Mouse (Mus musculus): Measurements from ENCODE around the gene Tmem233. TPM values are rescaled to one million over a fixed set of nuclear protein-coding genes. Genes with fewer than 3 reads are reported as not detected.
A peak's percentile ranks its signal among the peaks of the same experiment; 100 is the strongest.

The Tmem233 gene
- total RNA-seq (2015; ENCODE audit: low replicate concordance) (not detected in 2 replicates), total RNA-seq (2017; ENCODE audit: low replicate concordance) (not detected in 2 replicates)

GRCm38 (mm10) chr5:116083081-116083480 lies at the start of gene Tmem233:
Gene Tmem233 (minus strand): TSS chr5:116083244.
- ATAC-seq (replicated peaks; ENCODE audit: low FRiP score, poor library complexity, severe bottlenecking) = no peak

GRCm38 (mm10) chr5:116123344-116123743 lies 40.3 kb upstream of the Tmem233 start:
- ATAC-seq (replicated peaks; ENCODE audit: low FRiP score, poor library complexity, severe bottlenecking) = no peak

- peak; percentile 70 for ATAC-seq (replicated peaks; ENCODE audit: low FRiP score, poor library complexity, severe bottlenecking)
Observed at GRCm38 (mm10) chr5:116116567-116116966, 33.5 kb upstream of the Tmem233 start.

GRCm38 (mm10) chr5:116116110-116116509 lies 33.1 kb upstream of the Tmem233 start:
- ATAC-seq (replicated peaks; ENCODE audit: low FRiP score, poor library complexity, severe bottlenecking) = 0 out of 2 replicates have a peak, but pooled peaks have one; percentile 19

GRCm38 (mm10) chr5:116115071-116115834 lies 32.2 kb upstream of the Tmem233 start:
- no peak for ATAC-seq (replicated peaks; ENCODE audit: low FRiP score, poor library complexity, severe bottlenecking)

GRCm38 (mm10) chr5:116108651-116109050 lies 25.6 kb upstream of the Tmem233 start:
- ATAC-seq (replicated peaks; ENCODE audit: low FRiP score, poor library complexity, severe bottlenecking) = no peak

- ATAC-seq (replicated peaks; ENCODE audit: low FRiP score, poor library complexity, severe bottlenecking) = no peak
Observed at GRCm38 (mm10) chr5:116084231-116084630, 1.2 kb upstream of the Tmem233 start.

GRCm38 (mm10) chr5:116082241-116082900 lies 673 bp downstream of the Tmem233 start:
- no peak for ATAC-seq (replicated peaks; ENCODE audit: low FRiP score, poor library complexity, severe bottlenecking)

GRCm38 (mm10) chr5:116081616-116082015 lies 1.4 kb downstream of the Tmem233 start:
- no peak for ATAC-seq (replicated peaks; ENCODE audit: low FRiP score, poor library complexity, severe bottlenecking)

GRCm38 (mm10) chr5:116080736-116081135 lies 2.3 kb downstream of the Tmem233 start:
- ATAC-seq (replicated peaks; ENCODE audit: low FRiP score, poor library complexity, severe bottlenecking) = no peak

- ATAC-seq (replicated peaks; ENCODE audit: low FRiP score, poor library complexity, severe bottlenecking) = no peak
Observed at GRCm38 (mm10) chr5:116069618-116070017, 13.4 kb downstream of the Tmem233 start.

- ATAC-seq (replicated peaks; ENCODE audit: low FRiP score, poor library complexity, severe bottlenecking) = no peak
Observed at GRCm38 (mm10) chr5:116052826-116053225, 30.2 kb downstream of the Tmem233 start.

- ATAC-seq (replicated peaks; ENCODE audit: low FRiP score, poor library complexity, severe bottlenecking) = no peak
Observed at GRCm38 (mm10) chr5:116052171-116052570, 30.9 kb downstream of the Tmem233 start.

- ATAC-seq (replicated peaks; ENCODE audit: low FRiP score, poor library complexity, severe bottlenecking) = no peak
Observed at GRCm38 (mm10) chr5:116049821-116050220, 33.2 kb downstream of the Tmem233 start.

GRCm38 (mm10) chr5:116048321-116048720 lies 34.7 kb downstream of the Tmem233 start:
- ATAC-seq (replicated peaks; ENCODE audit: low FRiP score, poor library complexity, severe bottlenecking) = no peak

- ATAC-seq (replicated peaks; ENCODE audit: low FRiP score, poor library complexity, severe bottlenecking) = no peak
Observed at GRCm38 (mm10) chr5:116046246-116046645, 36.8 kb downstream of the Tmem233 start.

GRCm38 (mm10) chr5:116045581-116045980 lies 37.5 kb downstream of the Tmem233 start:
- ATAC-seq (replicated peaks; ENCODE audit: low FRiP score, poor library complexity, severe bottlenecking) = no peak

GRCm38 (mm10) chr5:116042241-116042640 lies 40.8 kb downstream of the Tmem233 start:
- no peak for ATAC-seq (replicated peaks; ENCODE audit: low FRiP score, poor library complexity, severe bottlenecking)

- no peak for ATAC-seq (replicated peaks; ENCODE audit: low FRiP score, poor library complexity, severe bottlenecking)
Observed at GRCm38 (mm10) chr5:116039706-116040105, 43.3 kb downstream of the Tmem233 start.

GRCm38 (mm10) chr5:116037731-116038130 lies 45.3 kb downstream of the Tmem233 start:
- ATAC-seq (replicated peaks; ENCODE audit: low FRiP score, poor library complexity, severe bottlenecking) = no peak

- no peak for ATAC-seq (replicated peaks; ENCODE audit: low FRiP score, poor library complexity, severe bottlenecking)
Observed at GRCm38 (mm10) chr5:116036465-116036864, 46.6 kb downstream of the Tmem233 start.

Data from erythroid progenitor cell, adult 5-6 weeks (primary cell).